Mouse (Mus musculus): ENCODE measurements around the gene Kcnh4. TPM values are rescaled to one million over a fixed set of nuclear protein-coding genes. Genes with fewer than 3 reads are reported as not detected.

Kcnh4 gene
- polyA plus RNA-seq, 1 experiment: 36.4 TPM

GRCm38 (mm10) chr11:100761547-100762045, 1.9 kb upstream of the Kcnh4 start:
- TF ChIP-seq CTCF (IDR thresholded peaks at IDR 0.05; ENCODE audit: borderline replicate concordance, extremely low read depth, insufficient read depth, insufficient read length): peak; percentile 83
- no peak for TF ChIP-seq POLR2A (IDR thresholded peaks at IDR 0.05; ENCODE audit: borderline replicate concordance, extremely low read depth, insufficient read depth, insufficient read length, poor library complexity, severe bottlenecking)

DNA sequence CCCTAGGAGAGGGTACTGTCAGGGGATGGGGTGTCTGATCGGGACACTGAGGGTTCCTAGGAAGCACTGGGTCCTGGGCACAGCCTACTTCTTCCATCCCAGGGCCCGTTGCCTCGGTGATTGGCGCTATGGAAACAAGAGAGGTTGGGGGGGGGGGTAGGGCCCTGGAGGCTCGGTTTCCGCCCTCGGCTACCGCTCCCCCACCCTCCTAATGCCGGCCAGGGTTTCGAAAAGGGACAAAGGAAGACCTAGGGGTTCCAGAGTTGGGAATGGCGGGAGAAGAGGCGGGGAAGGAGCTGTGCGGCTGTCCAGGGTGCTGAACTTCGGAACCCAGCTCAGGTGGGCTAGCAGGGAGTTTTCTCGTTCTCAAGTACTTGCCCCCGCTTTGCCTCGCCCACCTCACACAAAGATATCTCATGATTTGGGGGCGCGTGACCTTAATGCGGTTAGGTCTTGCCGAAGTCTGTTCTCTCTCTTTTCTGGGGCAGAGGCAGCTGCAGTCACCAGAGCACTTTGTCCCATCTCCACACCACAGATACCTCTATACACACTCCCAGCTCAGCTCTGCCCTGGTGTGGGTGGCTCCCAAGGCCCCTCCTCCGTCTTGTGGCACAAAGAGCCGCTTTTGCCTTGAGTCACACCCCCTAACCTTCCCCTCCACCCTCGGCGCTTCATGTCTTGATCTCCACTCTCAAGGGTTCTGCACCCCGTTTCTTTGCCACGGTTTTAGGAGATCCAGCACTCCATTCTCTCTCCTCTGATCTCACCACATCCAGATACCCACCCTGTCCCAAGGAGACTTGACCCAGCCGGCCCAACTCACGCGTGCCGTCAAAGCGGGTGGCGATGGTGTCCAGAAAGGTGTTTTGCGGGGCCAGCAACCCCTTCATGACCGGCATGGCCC, 783 bp downstream of the Kcnh4 start:
- DNase-seq (ENCODE audit: low read depth): peak; percentile 61
- TF ChIP-seq CTCF (IDR thresholded peaks at IDR 0.05; ENCODE audit: borderline replicate concordance, extremely low read depth, insufficient read depth, insufficient read length) (no peak), POLR2A (IDR thresholded peaks at IDR 0.05; ENCODE audit: borderline replicate concordance, extremely low read depth, insufficient read depth, insufficient read length, poor library complexity, severe bottlenecking) (no peak)

More at GRCm38 (mm10) chr11:100761547-100762045, 1.9 kb upstream of the Kcnh4 start:
- DNase-seq (ENCODE audit: low read depth): peak; percentile 88

DNA sequence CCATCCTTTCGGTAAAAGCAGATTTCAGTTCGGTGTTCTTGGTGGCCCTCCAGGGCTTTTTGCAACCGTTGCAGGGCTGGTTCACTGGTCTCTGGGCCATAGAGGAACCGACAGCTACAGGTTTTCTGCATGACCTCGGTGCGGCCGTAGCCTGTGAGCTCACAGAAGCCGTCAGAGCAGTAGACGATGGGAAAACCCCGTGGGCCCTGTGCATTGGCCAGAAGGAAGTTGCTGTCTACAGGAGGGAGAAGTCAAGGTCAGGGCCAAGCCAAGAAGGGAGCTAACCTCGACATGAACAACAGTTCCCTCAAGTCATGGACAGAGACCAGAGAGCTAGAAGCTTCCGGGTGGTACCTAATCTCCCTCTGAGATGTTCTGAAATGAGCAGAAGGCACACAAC, 2.2 kb downstream of the Kcnh4 start:
- TF ChIP-seq POLR2A (IDR thresholded peaks at IDR 0.05; ENCODE audit: borderline replicate concordance, extremely low read depth, insufficient read depth, insufficient read length, poor library complexity, severe bottlenecking): no peak
- TF ChIP-seq CTCF (IDR thresholded peaks at IDR 0.05; ENCODE audit: borderline replicate concordance, extremely low read depth, insufficient read depth, insufficient read length): no peak
- no peak for DNase-seq (ENCODE audit: low read depth)

- no peak for TF ChIP-seq CTCF (IDR thresholded peaks at IDR 0.05; ENCODE audit: borderline replicate concordance, extremely low read depth, insufficient read depth, insufficient read length)
- no peak for TF ChIP-seq POLR2A (IDR thresholded peaks at IDR 0.05; ENCODE audit: borderline replicate concordance, extremely low read depth, insufficient read depth, insufficient read length, poor library complexity, severe bottlenecking)
- no peak for DNase-seq (ENCODE audit: low read depth)
These were observed 3.3 kb downstream of the Kcnh4 start for GRCm38 (mm10) chr11:100756476-100756875.

DNA sequence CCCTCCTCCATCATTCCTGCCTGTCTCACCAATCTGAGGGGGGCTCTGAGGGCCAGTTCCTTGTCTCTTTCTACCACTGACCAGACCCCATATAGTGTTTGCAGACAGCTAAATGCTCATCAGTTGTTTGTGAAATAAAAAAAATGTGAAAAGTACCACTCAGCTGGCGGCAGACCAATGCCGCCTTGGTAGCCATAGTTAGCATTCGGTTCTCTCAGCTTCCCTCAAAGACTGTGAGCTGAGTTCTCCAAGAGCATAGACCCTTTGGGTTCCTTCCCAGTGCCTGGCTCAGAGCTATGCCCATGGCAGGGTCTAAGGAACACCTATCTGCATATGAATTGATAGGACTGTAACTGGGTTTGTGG, 5.1 kb downstream of the Kcnh4 start:
- TF ChIP-seq CTCF (IDR thresholded peaks at IDR 0.05; ENCODE audit: borderline replicate concordance, extremely low read depth, insufficient read depth, insufficient read length): no peak
- TF ChIP-seq POLR2A (IDR thresholded peaks at IDR 0.05; ENCODE audit: borderline replicate concordance, extremely low read depth, insufficient read depth, insufficient read length, poor library complexity, severe bottlenecking): no peak
- no peak for DNase-seq (ENCODE audit: low read depth)

GRCm38 (mm10) chr11:100754021-100754692, 5.6 kb downstream of the Kcnh4 start:
- DNase-seq (ENCODE audit: low read depth): no peak
- no peak for TF ChIP-seq CTCF (IDR thresholded peaks at IDR 0.05; ENCODE audit: borderline replicate concordance, extremely low read depth, insufficient read depth, insufficient read length)
- TF ChIP-seq POLR2A (IDR thresholded peaks at IDR 0.05; ENCODE audit: borderline replicate concordance, extremely low read depth, insufficient read depth, insufficient read length, poor library complexity, severe bottlenecking): no peak

GRCm38 (mm10) chr11:100752294-100752693, 7.4 kb downstream of the Kcnh4 start:
- no peak for TF ChIP-seq POLR2A (IDR thresholded peaks at IDR 0.05; ENCODE audit: borderline replicate concordance, extremely low read depth, insufficient read depth, insufficient read length, poor library complexity, severe bottlenecking)

GRCm38 (mm10) chr11:100750127-100750526, 9.6 kb downstream of the Kcnh4 start:
- no peak for DNase-seq (ENCODE audit: low read depth)

More at GRCm38 (mm10) chr11:100752294-100752693, 7.4 kb downstream of the Kcnh4 start:
- no peak for DNase-seq (ENCODE audit: low read depth)

GRCm38 (mm10) chr11:100749469-100749868, 10.3 kb downstream of the Kcnh4 start:
- no peak for DNase-seq (ENCODE audit: low read depth)
- TF ChIP-seq CTCF (IDR thresholded peaks at IDR 0.05; ENCODE audit: borderline replicate concordance, extremely low read depth, insufficient read depth, insufficient read length) (no peak), POLR2A (IDR thresholded peaks at IDR 0.05; ENCODE audit: borderline replicate concordance, extremely low read depth, insufficient read depth, insufficient read length, poor library complexity, severe bottlenecking) (no peak)

More at GRCm38 (mm10) chr11:100750127-100750526, 9.6 kb downstream of the Kcnh4 start:
- TF ChIP-seq POLR2A (IDR thresholded peaks at IDR 0.05; ENCODE audit: borderline replicate concordance, extremely low read depth, insufficient read depth, insufficient read length, poor library complexity, severe bottlenecking) (no peak), CTCF (IDR thresholded peaks at IDR 0.05; ENCODE audit: borderline replicate concordance, extremely low read depth, insufficient read depth, insufficient read length) (no peak)

DNA sequence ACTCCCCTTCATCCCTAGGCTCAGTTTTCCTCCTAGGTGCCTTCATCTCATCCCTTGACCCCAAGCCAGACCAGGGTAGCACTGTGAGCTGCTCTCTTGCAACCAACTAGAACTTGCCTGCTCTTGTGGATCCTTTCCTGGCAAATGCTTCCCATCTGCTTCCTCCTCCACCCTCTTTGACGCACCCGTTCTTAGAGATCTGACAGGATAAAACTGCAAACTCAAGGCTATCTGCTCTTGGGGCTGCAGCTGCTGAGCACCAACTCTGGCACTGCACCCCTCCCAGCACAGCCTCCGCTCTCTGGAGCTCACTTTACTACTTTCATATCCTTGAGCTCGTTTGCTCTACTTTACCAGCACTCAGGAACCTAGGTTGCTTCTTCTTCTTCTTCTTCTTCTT, 11.1 kb downstream of the Kcnh4 start:
- no peak for TF ChIP-seq CTCF (IDR thresholded peaks at IDR 0.05; ENCODE audit: borderline replicate concordance, extremely low read depth, insufficient read depth, insufficient read length)
- TF ChIP-seq POLR2A (IDR thresholded peaks at IDR 0.05; ENCODE audit: borderline replicate concordance, extremely low read depth, insufficient read depth, insufficient read length, poor library complexity, severe bottlenecking): no peak
- no peak for DNase-seq (ENCODE audit: low read depth)

DNA sequence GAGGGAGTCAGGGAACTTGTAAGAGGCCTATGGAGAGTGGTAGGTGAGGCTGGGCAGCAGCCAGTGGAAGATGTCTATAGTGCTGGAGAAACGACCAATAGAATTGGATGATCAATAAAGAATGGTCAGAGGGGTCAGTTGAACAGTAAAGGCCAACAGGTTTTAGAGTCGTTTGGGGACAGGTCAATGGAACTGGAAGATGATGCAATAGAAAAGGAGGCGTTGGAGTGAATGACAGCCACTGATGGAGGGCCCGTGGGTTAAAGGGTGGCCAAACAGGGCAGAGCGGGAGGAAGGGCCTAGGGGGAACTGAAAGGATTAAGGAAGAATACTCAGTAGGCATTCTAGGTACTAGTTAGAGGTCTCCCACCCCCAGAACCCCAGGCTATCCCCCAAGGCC, 12.6 kb downstream of the Kcnh4 start:
- DNase-seq (ENCODE audit: low read depth): no peak
- TF ChIP-seq CTCF (IDR thresholded peaks at IDR 0.05; ENCODE audit: borderline replicate concordance, extremely low read depth, insufficient read depth, insufficient read length) (no peak), POLR2A (IDR thresholded peaks at IDR 0.05; ENCODE audit: borderline replicate concordance, extremely low read depth, insufficient read depth, insufficient read length, poor library complexity, severe bottlenecking) (no peak)
